Mouse (Mus musculus): ENCODE data around the gene Mepce. TPM values are rescaled to one million over a fixed set of nuclear protein-coding genes. Genes with fewer than 3 reads are reported as not detected.
"Not testable (repeated sequence)": the region's sequence is repeated elsewhere in the genome, so short reads cannot be mapped to it uniquely, and the experiment has no call there.

Gene Mepce
- polyA plus RNA-seq, 1 experiment from 2014 or later, result 8.7 TPM

DNA sequence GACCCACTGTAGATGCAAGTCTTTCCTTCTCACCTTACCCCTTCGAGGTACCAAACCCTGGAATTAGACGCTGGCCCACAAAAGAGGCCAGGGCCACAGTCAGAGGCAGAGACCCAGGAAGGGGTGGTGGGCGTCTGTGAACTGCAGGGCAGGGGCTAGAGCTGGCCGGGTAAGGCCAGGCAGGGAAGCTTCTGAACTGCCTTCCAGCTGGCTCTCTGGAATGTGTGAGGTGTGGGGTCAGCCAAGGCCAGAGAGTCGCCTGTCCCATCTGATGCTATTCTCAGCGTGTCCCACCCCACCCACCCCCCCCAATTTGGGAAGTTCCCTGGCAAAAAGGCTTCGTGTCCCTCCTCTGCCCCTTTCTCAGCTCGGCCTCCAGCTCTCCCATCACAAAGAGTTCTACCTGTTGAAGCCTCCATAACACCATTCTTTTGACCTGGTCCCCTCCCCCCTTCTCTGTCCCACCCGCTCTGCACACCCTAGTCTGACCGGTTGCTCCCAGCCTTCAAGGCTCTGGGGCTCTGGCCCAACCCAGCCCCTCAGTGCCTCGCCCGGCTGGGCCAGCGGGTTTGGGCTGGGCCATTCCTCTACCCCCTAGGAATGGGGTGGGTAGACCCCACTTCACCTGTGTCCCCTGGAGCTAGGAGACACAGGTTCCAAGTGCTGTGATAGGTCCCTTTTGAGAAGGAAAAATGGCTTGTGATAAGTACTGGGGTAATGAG lies 34.2 kb downstream of the Mepce start:
- Histone ChIP-seq H3K4me2 (no peak overlapping the region), H3K9me3 (no peaks in the 10 kb centered on the region), H3K36me3 (peaks cover 60% of the 10 kb centered on the region), H3K4me3 (no peak overlapping the region), H3K4me1 (peaks cover 39% of the 10 kb centered on the region), H3K9ac (no peak overlapping the region), H3K27me3 (no peaks in the 10 kb centered on the region), H3K27ac (no peak overlapping the region; the same call in 1 of the 2 replicates)
- no peak; the same call in 1 of the 2 replicates for ATAC-seq (ENCODE audit: insufficient number of reproducible peaks, low FRiP score, low TSS enrichment, low read depth)
- 68% methylated on average over 13 of the region's 13 CpGs for WGBS

DNA sequence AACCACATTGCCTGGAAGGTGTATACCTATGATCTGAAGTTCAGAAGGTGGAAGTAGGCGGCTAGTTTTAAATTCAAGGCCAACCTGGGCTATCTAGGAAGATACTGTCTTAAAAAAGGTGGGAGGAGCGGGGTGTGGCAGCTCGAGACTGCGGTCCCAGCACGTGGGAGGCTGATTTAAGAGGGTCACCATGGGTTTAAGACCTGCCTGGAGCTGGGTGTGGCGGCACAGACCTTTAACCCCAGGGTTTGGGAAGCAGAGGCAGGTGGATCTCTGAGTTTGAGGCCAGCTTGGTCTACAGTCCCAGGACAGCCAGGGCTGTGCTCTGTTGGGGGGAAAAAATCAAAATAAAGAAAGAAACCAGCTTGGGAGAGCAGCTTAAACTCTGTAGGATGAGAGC lies 35.5 kb downstream of the Mepce start:
- 87% methylated on average over 6 of the region's 6 CpGs for WGBS

GRCm38 (mm10) chr5:137751221-137751887 lies 36.1 kb downstream of the Mepce start:
- H3K9ac ChIP-seq, result no peak overlapping the region
- WGBS, result 92% methylated on average over 13 of the region's 13 CpGs
- H3K36me3 ChIP-seq, result peaks cover 47% of the 10 kb centered on the region
- no peak for ATAC-seq (ENCODE audit: insufficient number of reproducible peaks, low FRiP score, low TSS enrichment, low read depth)
- H3K4me3 ChIP-seq, result no peak overlapping the region
- no peak overlapping the region for H3K4me2 ChIP-seq
- H3K4me1 ChIP-seq, result peaks cover 36% of the 10 kb centered on the region
- no peaks in the 10 kb centered on the region for H3K9me3 ChIP-seq
- no peak overlapping the region for H3K27ac ChIP-seq
- no peaks in the 10 kb centered on the region for H3K27me3 ChIP-seq

More for the DNA sequence above, 35.5 kb downstream of the Mepce start:
- H3K4me3 ChIP-seq, result no peak overlapping the region
- no peak for ATAC-seq (ENCODE audit: insufficient number of reproducible peaks, low FRiP score, low TSS enrichment, low read depth)
- no peaks in the 10 kb centered on the region for H3K9me3 ChIP-seq
- no peak overlapping the region for H3K27ac ChIP-seq
- H3K4me1 ChIP-seq, result peaks cover 38% of the 10 kb centered on the region
- no peak overlapping the region for H3K9ac ChIP-seq
- H3K27me3 ChIP-seq, result no peaks in the 10 kb centered on the region
- H3K36me3 ChIP-seq, result peaks cover 52% of the 10 kb centered on the region
- H3K4me2 ChIP-seq, result no peak overlapping the region

GRCm38 (mm10) chr5:137750212-137750611 lies 37.2 kb downstream of the Mepce start:
- peaks cover 40% of the 10 kb centered on the region for H3K4me1 ChIP-seq
- H3K4me2 ChIP-seq; H3K9me3 ChIP-seq; ATAC-seq (ENCODE audit: insufficient number of reproducible peaks, low FRiP score, low TSS enrichment, low read depth); H3K27me3 ChIP-seq; H3K27ac ChIP-seq; H3K9ac ChIP-seq; H3K4me3 ChIP-seq: not testable (repeated sequence)
- 96% methylated on average over 6 of the region's 8 CpGs for WGBS
- peaks cover 36% of the 10 kb centered on the region for H3K36me3 ChIP-seq

GRCm38 (mm10) chr5:137749196-137749836 lies 38.1 kb downstream of the Mepce start:
- Histone ChIP-seq H3K4me2 (peak overlapping the region; percentile 90), H3K36me3 (peaks cover 36% of the 10 kb centered on the region), H3K4me3 (peak overlapping the region; percentile 75), H3K27me3 (no peaks in the 10 kb centered on the region), H3K9ac (no peak overlapping the region), H3K27ac (peak overlapping the region; percentile 47), H3K9me3 (no peaks in the 10 kb centered on the region), H3K4me1 (peaks cover 48% of the 10 kb centered on the region)
- no peak for ATAC-seq (ENCODE audit: insufficient number of reproducible peaks, low FRiP score, low TSS enrichment, low read depth)
- 30% methylated on average over 6 of the region's 6 CpGs for WGBS

DNA sequence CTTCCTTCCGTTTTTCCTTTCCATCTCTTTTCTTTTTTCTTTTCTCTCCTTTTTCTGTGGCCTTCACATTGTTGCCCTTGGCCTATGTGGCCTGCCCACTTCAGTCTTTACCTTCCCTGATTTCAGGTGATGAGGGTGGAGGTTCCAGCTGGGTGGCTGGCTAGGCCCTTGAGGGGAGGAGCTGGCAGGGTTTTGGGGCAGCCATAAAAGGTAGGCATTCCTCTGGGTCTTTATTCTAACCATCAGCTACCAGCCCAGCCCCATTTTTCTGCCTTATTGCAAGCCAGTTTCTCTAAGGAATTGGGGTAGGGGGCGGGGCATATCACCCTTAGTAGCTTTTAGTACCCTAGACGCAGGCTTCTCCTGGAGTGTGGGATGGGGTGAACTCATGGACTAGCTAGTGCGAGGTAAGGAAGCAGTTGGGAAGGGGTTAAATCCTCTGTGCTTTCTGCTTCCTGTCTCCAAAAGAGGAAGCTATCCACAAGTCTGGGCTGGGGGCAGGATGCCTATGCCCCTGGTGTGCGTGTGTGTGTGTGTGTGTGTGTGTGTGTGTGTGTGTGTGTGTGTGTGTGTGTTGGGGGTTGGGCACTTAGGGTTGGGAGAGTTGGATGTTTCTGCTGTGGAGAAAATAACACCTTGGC lies 39.2 kb downstream of the Mepce start:
- Histone ChIP-seq H3K9ac (no peak overlapping the region), H3K36me3 (peaks cover 25% of the 10 kb centered on the region), H3K4me3 (peak overlapping the region; percentile 75), H3K4me1 (peaks cover 41% of the 10 kb centered on the region), H3K27me3 (no peaks in the 10 kb centered on the region), H3K9me3 (no peaks in the 10 kb centered on the region), H3K27ac (peak overlapping the region; percentile 98), H3K4me2 (peak overlapping the region; percentile 90)
- no peak for ATAC-seq (ENCODE audit: insufficient number of reproducible peaks, low FRiP score, low TSS enrichment, low read depth)
- 17% methylated on average over 5 of the region's 5 CpGs for WGBS

DNA sequence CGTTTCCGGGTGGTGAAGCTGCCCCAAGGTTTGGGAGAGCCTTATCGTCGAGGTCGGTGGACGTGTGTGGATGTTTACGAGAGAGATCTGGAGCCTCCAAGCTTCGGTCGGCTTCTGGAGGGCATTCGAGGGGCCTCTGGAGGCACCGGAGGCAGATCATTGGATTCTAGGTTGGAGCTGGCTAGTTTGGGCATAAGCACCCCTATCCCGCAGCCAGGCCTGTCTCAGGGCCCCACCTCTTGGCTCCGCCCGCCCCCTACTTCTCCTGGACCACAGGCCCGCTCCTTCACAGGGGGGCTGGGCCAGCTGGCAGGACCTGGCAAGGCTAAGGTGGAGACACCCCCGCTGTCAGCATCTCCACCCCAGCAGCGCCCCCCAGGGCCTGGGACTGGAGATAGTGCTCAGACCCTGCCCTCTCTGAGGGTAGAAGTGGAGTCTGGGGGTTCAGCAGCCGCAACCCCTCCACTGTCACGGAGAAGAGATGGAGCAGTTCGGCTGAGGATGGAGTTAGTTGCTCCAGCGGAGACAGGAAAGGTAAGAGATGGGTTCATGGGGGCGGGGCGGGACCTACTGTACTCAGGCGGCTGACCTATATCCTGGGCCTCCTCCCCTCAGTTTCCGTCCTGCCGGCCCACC lies 40.0 kb downstream of the Mepce start:
- no peak for ATAC-seq (ENCODE audit: insufficient number of reproducible peaks, low FRiP score, low TSS enrichment, low read depth)
- peaks cover 41% of the 10 kb centered on the region for H3K4me1 ChIP-seq
- 2% methylated on average over 26 of the region's 26 CpGs for WGBS
- H3K9ac ChIP-seq, result peak overlapping the region; percentile 70
- peak overlapping the region; percentile 98 for H3K27ac ChIP-seq
- peaks cover 18% of the 10 kb centered on the region for H3K36me3 ChIP-seq
- H3K4me2 ChIP-seq, result peak overlapping the region; percentile 90
- no peaks in the 10 kb centered on the region for H3K9me3 ChIP-seq
- peak overlapping the region; percentile 75 for H3K4me3 ChIP-seq
- no peaks in the 10 kb centered on the region for H3K27me3 ChIP-seq

DNA sequence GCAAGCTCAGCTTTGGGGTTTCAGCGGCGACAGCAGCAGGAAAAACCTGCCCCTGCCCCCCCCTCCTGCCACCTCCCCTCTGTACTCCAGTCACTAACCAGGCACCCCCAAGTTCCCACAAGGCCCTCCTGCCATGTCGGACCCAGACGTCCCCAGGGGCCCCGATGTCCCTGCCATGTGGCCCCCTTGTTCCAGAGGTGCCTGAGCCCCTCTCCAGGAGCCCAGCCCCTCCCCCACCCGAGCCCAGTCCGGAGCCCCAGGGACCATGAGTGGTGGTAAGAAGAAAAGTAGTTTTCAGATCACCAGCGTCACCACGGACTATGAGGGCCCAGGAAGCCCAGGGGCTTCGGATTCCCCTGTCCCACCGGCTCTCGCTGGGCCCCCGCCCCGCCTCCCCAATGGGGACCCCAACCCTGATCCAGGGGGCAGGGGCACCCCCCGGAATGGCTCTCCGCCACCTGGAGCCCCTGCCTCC lies 40.6 kb downstream of the Mepce start:
- H3K9ac ChIP-seq, result peak overlapping the region; percentile 70
- H3K27me3 ChIP-seq, result no peaks in the 10 kb centered on the region
- H3K36me3 ChIP-seq, result peaks cover 13% of the 10 kb centered on the region
- peak overlapping the region; percentile 90 for H3K4me2 ChIP-seq
- H3K4me3 ChIP-seq, result peak overlapping the region; percentile 75
- H3K9me3 ChIP-seq, result no peaks in the 10 kb centered on the region
- peak overlapping the region; percentile 98 for H3K27ac ChIP-seq
- H3K4me1 ChIP-seq, result peaks cover 41% of the 10 kb centered on the region
- 2% methylated on average over 16 of the region's 16 CpGs for WGBS
- ATAC-seq (ENCODE audit: insufficient number of reproducible peaks, low FRiP score, low TSS enrichment, low read depth), result no peak

DNA sequence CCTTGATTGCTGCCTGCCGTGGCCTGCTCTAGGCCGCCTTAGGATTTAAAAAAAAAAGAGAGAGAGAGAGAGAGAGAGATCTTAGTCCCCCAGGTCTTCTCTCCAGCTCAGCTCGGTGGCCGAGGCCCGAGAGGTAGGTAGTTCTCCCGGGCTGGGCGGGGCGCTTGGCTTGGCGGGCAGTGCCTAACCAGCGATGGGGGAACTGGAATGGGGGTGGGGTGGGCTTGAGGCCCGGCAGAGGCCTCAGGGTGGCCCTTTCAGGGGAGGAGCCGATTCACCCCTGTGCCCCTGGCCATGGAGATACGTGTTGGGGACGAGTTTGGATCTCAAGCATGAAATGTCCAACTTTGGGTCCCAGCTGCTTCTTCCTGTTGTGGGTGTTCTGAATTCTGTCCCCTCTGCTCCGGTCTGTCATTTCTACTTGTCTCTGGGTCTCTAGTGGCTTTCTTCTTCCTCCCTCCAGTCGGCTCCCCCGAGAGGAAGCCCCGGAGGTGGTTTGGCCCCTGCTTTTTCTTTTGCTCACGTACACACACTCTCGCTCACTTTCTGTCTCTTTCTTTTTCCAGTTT lies 41.1 kb downstream of the Mepce start:
- peak overlapping the region; percentile 75 for H3K4me3 ChIP-seq
- H3K4me2 ChIP-seq, result peak overlapping the region; percentile 90
- peaks cover 8% of the 10 kb centered on the region for H3K36me3 ChIP-seq
- H3K4me1 ChIP-seq, result peaks cover 45% of the 10 kb centered on the region
- no peaks in the 10 kb centered on the region for H3K27me3 ChIP-seq
- ATAC-seq (ENCODE audit: insufficient number of reproducible peaks, low FRiP score, low TSS enrichment, low read depth), result peak; percentile 20; the same call in 1 of the 2 replicates
- peak overlapping the region; percentile 70 for H3K9ac ChIP-seq
- WGBS, result under 1% methylated on average over 20 of the region's 20 CpGs
- H3K9me3 ChIP-seq, result no peaks in the 10 kb centered on the region
- H3K27ac ChIP-seq, result peak overlapping the region; percentile 98

- Histone ChIP-seq H3K4me2 (peak within 1 kb of the TSS; percentile 90), H3K27ac (peak within 1 kb of the TSS; percentile 98), H3K4me1 (peaks cover 49% of the 10 kb centered on the region), H3K9ac (peak within 1 kb of the TSS; percentile 70), H3K27me3 (no peaks in the 10 kb centered on the region), H3K9me3 (no peaks in the 10 kb centered on the region), H3K36me3 (0 out of 2 replicates have a peak, but pooled peaks cover 3% of the 10 kb centered on the region), H3K4me3 (peak within 1 kb of the TSS; percentile 75)
- WGBS, result 3% methylated on average over 28 of the region's 28 CpGs
- peak; percentile 89 for ATAC-seq (ENCODE audit: insufficient number of reproducible peaks, low FRiP score, low TSS enrichment, low read depth)
Observed at GRCm38 (mm10) chr5:137745214-137746171, 42.0 kb downstream of the Mepce start, which contains the start of gene Tsc22d4. Gene Tsc22d4 (plus strand): TSS chr5:137745730.

All from limb, embryonic 15.5 days (tissue).